Mouse (Mus musculus) hindbrain, embryonic 14.5 days (tissue): ENCODE measurements around the gene Vwc2l. TPM values are rescaled to one million over a fixed set of nuclear protein-coding genes. Genes with fewer than 3 reads are reported as not detected.

ENCODE experiments used
- ATAC-seq: fragments of 200-750 bp; cut with Nextera tagmentation; 2 replicates; pipeline ENCODE4 v1.8.0; 2017; ENCODE audit warnings: moderate number of reproducible peaks, mild to moderate bottlenecking, moderate TSS enrichment, moderate library complexity; ENCODE audit not compliant: low FRiP score
- DNase-seq: peaks from one replicate; pipeline ENCODE4 v3.0.0-alpha.2; 2015; ENCODE audit warnings: low spot score
- H3K27ac ChIP-seq: fragments of 300-500 bp; sonication (generic); 2 replicates; pipeline ENCODE4 v1.5.1; 2014; ENCODE audit warnings: mild to moderate bottlenecking, moderate library complexity
- H3K27me3 ChIP-seq: fragments of 300-500 bp; sonication (generic); 2 replicates; pipeline ENCODE4 v1.6.1; 2014; ENCODE audit warnings: mild to moderate bottlenecking, low read length, mixed read lengths; ENCODE audit not compliant: control insufficient read depth, insufficient read depth
- H3K36me3 ChIP-seq: fragments of 300-500 bp; sonication (generic); replicated peaks from 2 replicates; pipeline ENCODE4 v1.6.1; 2014; ENCODE audit not compliant: control insufficient read depth, insufficient read depth
- H3K4me1 ChIP-seq: fragments of 300-500 bp; sonication (generic); replicated peaks from 2 replicates; pipeline ENCODE4 v1.6.1; 2014; ENCODE audit warnings: antibody characterized with exemption, low read length, mixed read lengths; ENCODE audit not compliant: control insufficient read depth, insufficient read depth
- H3K4me2 ChIP-seq: fragments of 300-500 bp; sonication (generic); replicated peaks from 2 replicates; pipeline ENCODE4 v1.6.1; 2014; ENCODE audit warnings: mild to moderate bottlenecking, moderate library complexity
- H3K4me3 ChIP-seq: fragments of 300-500 bp; sonication (generic); replicated peaks from 2 replicates; pipeline ENCODE4 v1.5.1; 2014; ENCODE audit warnings: mild to moderate bottlenecking, low read length
- H3K9ac ChIP-seq: fragments of 300-500 bp; sonication (generic); 2 replicates; pipeline ENCODE4 v1.6.1; 2014
- H3K9me3 ChIP-seq: fragments of 300-500 bp; sonication (generic); 2 replicates; pipeline ENCODE4 v1.6.1; 2016; ENCODE audit warnings: low read length; ENCODE audit not compliant: control insufficient read depth
- WGBS: fragments of 180-500 bp; shearing (Covaris S2); extraction: QIAGEN DNeasy Blood & Tissue Kit; methylation state at CpG from one replicate; pipeline ENCODE4 v1.1.7; 2014; 5-methylcytosine and 5-hydroxymethylcytosine counted together
- polyA plus RNA-seq: library from polyadenylated mRNA; unstranded; fragments of >200 nt; fragmentation: Nextera tagmentation; extraction: Ambion mirVana; gene quantifications from 2 replicates; pipeline ENCODE4 v1.2.1, GENCODE M21; 2014

Vwc2l gene
- polyA plus RNA-seq, 1 experiment from 2014 or later, result 12.6 TPM

GRCm38 (mm10) chr1:70823111-70823510 is 97.6 kb downstream of the Vwc2l start:
- Histone ChIP-seq H3K4me3 (no peak overlapping the region), H3K27me3 (no peaks in the 10 kb centered on the region), H3K4me1 (0 out of 2 replicates have a peak, but pooled peaks cover 3% of the 10 kb centered on the region), H3K36me3 (no peaks in the 10 kb centered on the region), H3K9ac (no peak overlapping the region), H3K9me3 (no peaks in the 10 kb centered on the region), H3K4me2 (no peak overlapping the region), H3K27ac (no peak overlapping the region)
- WGBS, result 55% methylated on average over 2 of the region's 2 CpGs
- no peak for DNase-seq
- ATAC-seq, result no peak

GRCm38 (mm10) chr1:70833262-70833661 is 107.7 kb downstream of the Vwc2l start:
- DNase-seq, result no peak

GRCm38 (mm10) chr1:70842222-70842621 is 116.7 kb downstream of the Vwc2l start:
- Histone ChIP-seq H3K36me3 (no peaks in the 10 kb centered on the region), H3K27ac (no peak overlapping the region), H3K9me3 (no peaks in the 10 kb centered on the region), H3K4me3 (no peak overlapping the region), H3K4me2 (no peak overlapping the region), H3K4me1 (no peaks in the 10 kb centered on the region), H3K9ac (no peak overlapping the region), H3K27me3 (no peaks in the 10 kb centered on the region)
- WGBS, result 90% methylated on average over 7 of the region's 7 CpGs
- ATAC-seq (no peak), DNase-seq (no peak)

More at GRCm38 (mm10) chr1:70833262-70833661, 107.7 kb downstream of the Vwc2l start:
- WGBS, result 84% methylated on average over 3 of the region's 3 CpGs
- H3K9ac ChIP-seq, result no peak overlapping the region
- H3K4me3 ChIP-seq, result no peak overlapping the region
- H3K27ac ChIP-seq, result no peak overlapping the region
- H3K36me3 ChIP-seq, result no peaks in the 10 kb centered on the region
- no peaks in the 10 kb centered on the region for H3K27me3 ChIP-seq
- ATAC-seq, result no peak
- no peaks in the 10 kb centered on the region for H3K9me3 ChIP-seq
- no peak overlapping the region for H3K4me2 ChIP-seq
- no peaks in the 10 kb centered on the region for H3K4me1 ChIP-seq

GRCm38 (mm10) chr1:70845276-70845675 is 119.8 kb downstream of the Vwc2l start:
- Histone ChIP-seq H3K27ac (no peak overlapping the region), H3K27me3 (no peaks in the 10 kb centered on the region), H3K4me2 (no peak overlapping the region), H3K9ac (no peak overlapping the region), H3K36me3 (no peaks in the 10 kb centered on the region), H3K4me1 (no peaks in the 10 kb centered on the region), H3K4me3 (no peak overlapping the region), H3K9me3 (no peaks in the 10 kb centered on the region)
- DNase-seq (no peak), ATAC-seq (no peak)

- Histone ChIP-seq H3K4me2 (no peak overlapping the region), H3K4me1 (peaks cover 7% of the 10 kb centered on the region; the same call in 1 of the 2 replicates), H3K36me3 (no peaks in the 10 kb centered on the region), H3K4me3 (no peak overlapping the region), H3K27ac (no peak overlapping the region), H3K9ac (no peak overlapping the region), H3K27me3 (no peaks in the 10 kb centered on the region), H3K9me3 (no peaks in the 10 kb centered on the region)
- no peak for DNase-seq
- 43% methylated on average over 12 of the region's 12 CpGs for WGBS
- peak; percentile 24; the same call in 1 of the 2 replicates for ATAC-seq
Measured at GRCm38 (mm10) chr1:70851633-70852390, 126.3 kb downstream of the Vwc2l start.

GRCm38 (mm10) chr1:70853446-70853845 is 127.9 kb downstream of the Vwc2l start:
- 62% methylated on average over 11 of the region's 11 CpGs for WGBS

GRCm38 (mm10) chr1:70855912-70856311 is 130.4 kb downstream of the Vwc2l start:
- DNase-seq (no peak), ATAC-seq (no peak)
- H3K27me3 ChIP-seq, result no peaks in the 10 kb centered on the region
- H3K4me3 ChIP-seq, result no peak overlapping the region
- H3K36me3 ChIP-seq, result no peaks in the 10 kb centered on the region
- no peak overlapping the region for H3K4me2 ChIP-seq
- no peak overlapping the region for H3K9ac ChIP-seq
- 69% methylated on average over 5 of the region's 5 CpGs for WGBS
- H3K27ac ChIP-seq, result no peak overlapping the region
- H3K9me3 ChIP-seq, result no peaks in the 10 kb centered on the region
- peaks cover 7% of the 10 kb centered on the region; the same call in 1 of the 2 replicates for H3K4me1 ChIP-seq

More at GRCm38 (mm10) chr1:70853446-70853845, 127.9 kb downstream of the Vwc2l start:
- Histone ChIP-seq H3K27ac (no peak overlapping the region), H3K4me3 (no peak overlapping the region), H3K27me3 (no peaks in the 10 kb centered on the region), H3K4me2 (no peak overlapping the region), H3K9me3 (no peaks in the 10 kb centered on the region), H3K36me3 (no peaks in the 10 kb centered on the region), H3K4me1 (peaks cover 7% of the 10 kb centered on the region; the same call in 1 of the 2 replicates), H3K9ac (no peak overlapping the region)
- ATAC-seq (no peak), DNase-seq (no peak)

- 32% methylated on average over 2 of the region's 2 CpGs for WGBS
Measured at GRCm38 (mm10) chr1:70861672-70862071, 136.2 kb downstream of the Vwc2l start.

GRCm38 (mm10) chr1:70866137-70866536 is 140.6 kb downstream of the Vwc2l start:
- no peaks in the 10 kb centered on the region for H3K36me3 ChIP-seq
- no peaks in the 10 kb centered on the region for H3K27me3 ChIP-seq
- H3K9ac ChIP-seq, result no peak overlapping the region
- H3K27ac ChIP-seq, result no peak overlapping the region
- H3K9me3 ChIP-seq, result no peaks in the 10 kb centered on the region
- WGBS, result 68% methylated on average over 5 of the region's 5 CpGs
- no peak overlapping the region for H3K4me2 ChIP-seq
- DNase-seq (peak; percentile 42), ATAC-seq (no peak)
- no peak overlapping the region for H3K4me3 ChIP-seq
- H3K4me1 ChIP-seq, result peaks cover 4% of the 10 kb centered on the region; the same call in 1 of the 2 replicates

More at GRCm38 (mm10) chr1:70861672-70862071, 136.2 kb downstream of the Vwc2l start:
- H3K9ac ChIP-seq, result no peak overlapping the region
- H3K4me3 ChIP-seq, result no peak overlapping the region
- no peak for DNase-seq
- peaks cover 4% of the 10 kb centered on the region; the same call in 1 of the 2 replicates for H3K4me1 ChIP-seq
- H3K27me3 ChIP-seq, result no peaks in the 10 kb centered on the region
- no peaks in the 10 kb centered on the region for H3K9me3 ChIP-seq
- no peak for ATAC-seq
- H3K36me3 ChIP-seq, result no peaks in the 10 kb centered on the region
- H3K27ac ChIP-seq, result no peak overlapping the region
- H3K4me2 ChIP-seq, result no peak overlapping the region
